Mouse (Mus musculus) kidney, adult 8-10 months (tissue): Measurements from ENCODE around the gene Emilin2.
A peak's percentile ranks its signal among the peaks of the same experiment; 100 is the strongest.

Experiments
- DNase-seq, 2 experiments: peaks; one replicate each; pipeline ENCODE4 v3.0.0; 2022

Gene Emilin2

GRCm38 (mm10) chr17:71263136-71263535 lies 48.6 kb downstream of the Emilin2 start:
- no peak for DNase-seq

- no peak for DNase-seq
Measured at GRCm38 (mm10) chr17:71260658-71261057, 51.1 kb downstream of the Emilin2 start.

- DNase-seq: peak in 1 of 2 experiments; percentile 58
Measured at GRCm38 (mm10) chr17:71259727-71260126, 52.1 kb downstream of the Emilin2 start.

- no peak for DNase-seq
Measured at GRCm38 (mm10) chr17:71256806-71257536, 54.8 kb downstream of the Emilin2 start.

GRCm38 (mm10) chr17:71256068-71256615 lies 55.6 kb downstream of the Emilin2 start:
- no peak for DNase-seq

- DNase-seq: no peak
Measured at GRCm38 (mm10) chr17:71254736-71255135, 57.0 kb downstream of the Emilin2 start.

GRCm38 (mm10) chr17:71254106-71254505 lies 57.7 kb downstream of the Emilin2 start:
- DNase-seq: peak; percentile 46 to 54

GRCm38 (mm10) chr17:71253391-71253790 lies 58.4 kb downstream of the Emilin2 start:
- no peak for DNase-seq

- DNase-seq: no peak
Measured at GRCm38 (mm10) chr17:71252101-71252500, 59.7 kb downstream of the Emilin2 start.

- DNase-seq: peak in 1 of 2 experiments; percentile 50
Measured at GRCm38 (mm10) chr17:71251601-71252001, 60.2 kb downstream of the Emilin2 start.

GRCm38 (mm10) chr17:71250819-71251600 lies 60.8 kb downstream of the Emilin2 start:
- DNase-seq: peak; percentile 17 to 39

GRCm38 (mm10) chr17:71250046-71250445 lies 61.7 kb downstream of the Emilin2 start:
- DNase-seq: no peak

GRCm38 (mm10) chr17:71248963-71249362 lies 62.8 kb downstream of the Emilin2 start:
- DNase-seq: no peak

GRCm38 (mm10) chr17:71246022-71246421 lies 65.8 kb downstream of the Emilin2 start:
- no peak for DNase-seq

- no peak for DNase-seq
Measured at GRCm38 (mm10) chr17:71245133-71245532, 66.6 kb downstream of the Emilin2 start.

- DNase-seq: no peak
Measured at GRCm38 (mm10) chr17:71242666-71243065, 69.1 kb downstream of the Emilin2 start.

- DNase-seq: no peak
Measured at GRCm38 (mm10) chr17:71240811-71241210, 71.0 kb downstream of the Emilin2 start.

- no peak for DNase-seq
Measured at GRCm38 (mm10) chr17:71238494-71238893, 73.3 kb downstream of the Emilin2 start.

- no peak for DNase-seq
Measured at GRCm38 (mm10) chr17:71235229-71235958, 76.4 kb downstream of the Emilin2 start.

- DNase-seq: no peak
Measured at GRCm38 (mm10) chr17:71234041-71234594, 77.7 kb downstream of the Emilin2 start.

GRCm38 (mm10) chr17:71233210-71233609 lies 78.6 kb downstream of the Emilin2 start:
- DNase-seq: no peak

GRCm38 (mm10) chr17:71231998-71232397 lies 79.8 kb downstream of the Emilin2 start:
- no peak for DNase-seq
